Comparison of ENCODE assay signal across 8 mouse cellular contexts in genomic region chr12:86989890-86990754, GRCm38 (mm10). TPM values are rescaled to one million over a fixed set of nuclear protein-coding genes. Genes with fewer than 3 reads are reported as not detected.
DNase-seq lines count a peak whose midpoint lies in the region; ATAC-seq lines count a peak whose summit lies in the region.

Zdhhc22 (minus strand) TSS chr12:86990430.

- H3K27ac ChIP-seq in lung, embryonic 15.5 days = no peak within 1 kb of the TSS
- H3K27ac ChIP-seq in embryonic facial prominence, embryonic 11.5 days (replicated peaks; ENCODE audit: low read depth, low read length) = no peak within 1 kb of the TSS
- H3K27ac ChIP-seq in hindbrain, embryonic 12.5 days = peak within 1 kb of the TSS; percentile 44; the same call in 1 of the 2 replicates

- peaks cover 8% of the 10 kb centered on the region for H3K4me1 ChIP-seq in lung, embryonic 15.5 days
- peaks cover 6% of the 10 kb centered on the region for H3K4me1 ChIP-seq in embryonic facial prominence, embryonic 11.5 days (ENCODE audit: control insufficient read depth, insufficient read depth, low read length)
- peaks cover 30% of the 10 kb centered on the region for H3K4me1 ChIP-seq in hindbrain, embryonic 12.5 days

- H3K9ac ChIP-seq in lung, embryonic 15.5 days = no peak within 1 kb of the TSS
- H3K9ac ChIP-seq in embryonic facial prominence, embryonic 11.5 days (replicated peaks; ENCODE audit: low read length) = peak within 1 kb of the TSS; percentile 6; the same call in 1 of the 2 replicates
- H3K9ac ChIP-seq in hindbrain, embryonic 12.5 days = peak within 1 kb of the TSS; percentile 73

- no peaks in the 10 kb centered on the region for H3K36me3 ChIP-seq in lung, embryonic 15.5 days
- no peaks in the 10 kb centered on the region for H3K36me3 ChIP-seq in embryonic facial prominence, embryonic 11.5 days (replicated peaks; ENCODE audit: control insufficient read depth, insufficient read depth, low read depth, low read length)
- no peaks in the 10 kb centered on the region for H3K36me3 ChIP-seq in hindbrain, embryonic 12.5 days

- H3K27me3 ChIP-seq in lung, embryonic 15.5 days = peaks cover 60% of the 10 kb centered on the region
- peaks cover 32% of the 10 kb centered on the region for H3K27me3 ChIP-seq in embryonic facial prominence, embryonic 11.5 days (ENCODE audit: control insufficient read depth, insufficient read depth, low read length)
- H3K27me3 ChIP-seq in hindbrain, embryonic 12.5 days = peaks cover 65% of the 10 kb centered on the region

- H3K9me3 ChIP-seq in lung, embryonic 15.5 days = no peaks in the 10 kb centered on the region
- H3K9me3 ChIP-seq in embryonic facial prominence, embryonic 11.5 days (replicated peaks; ENCODE audit: control insufficient read depth, low read length) = no peaks in the 10 kb centered on the region
- no peaks in the 10 kb centered on the region for H3K9me3 ChIP-seq in hindbrain, embryonic 12.5 days (replicated peaks)

- peak within 1 kb of the TSS; percentile 7; the same call in 1 of the 2 replicates for H3K4me3 ChIP-seq in lung, embryonic 15.5 days
- peak within 1 kb of the TSS; percentile 26 for H3K4me3 ChIP-seq in embryonic facial prominence, embryonic 11.5 days (ENCODE audit: low read depth, low read length)
- H3K4me3 ChIP-seq in hindbrain, embryonic 12.5 days = peak within 1 kb of the TSS; percentile 57

- H3K4me2 ChIP-seq in lung, embryonic 15.5 days = peak within 1 kb of the TSS; percentile 44
- H3K4me2 ChIP-seq in embryonic facial prominence, embryonic 11.5 days (ENCODE audit: low read depth, low read length) = peak within 1 kb of the TSS; percentile 57
- peak within 1 kb of the TSS; percentile 88 for H3K4me2 ChIP-seq in hindbrain, embryonic 12.5 days (replicated peaks)

- WGBS in lung, embryonic 15.5 days = 1% methylated on average over 60 of the region's 68 CpGs
- under 1% methylated on average over 61 of the region's 68 CpGs for WGBS in embryonic facial prominence, embryonic 11.5 days
- WGBS in hindbrain, embryonic 12.5 days = under 1% methylated on average over 62 of the region's 68 CpGs

- peak; percentile 68 for ATAC-seq in lung, embryonic 15.5 days (ENCODE audit: borderline replicate concordance, extremely low read depth, low FRiP score, low TSS enrichment)
- ATAC-seq in embryonic facial prominence, embryonic 11.5 days (replicated peaks; ENCODE audit: insufficient number of reproducible peaks, low FRiP score, low TSS enrichment, low read depth) = peak; percentile 35
- ATAC-seq in hindbrain, embryonic 12.5 days (ENCODE audit: low FRiP score) = peak; percentile 76

- no peak for DNase-seq in lung, adult 18-20 months
- peak; percentile 61 for DNase-seq in brain, adult 2 months (ENCODE audit: low read depth, low spot score)
- peak; percentile 77 for DNase-seq in embryonic facial prominence, embryonic 11.5 days (ENCODE audit: low spot score)
- DNase-seq in liver = peak; percentile 39
- peak; percentile 84 for DNase-seq in retina, postnatal 1 day
- DNase-seq in frontal cortex, postnatal 14 days (ENCODE audit: low spot score in 2 of 2) = no peak

RNA-seq across cellular contexts. Expression of gene Zdhhc22, which starts in this region (rescaled TPM):
- polyA plus RNA-seq in lung, embryonic 15.5 days (2015; fragmentation: Nextera tagmentation; extraction: Ambion mirVana) = 0.12 TPM in 1 of 2 replicates, not detected in the other
- 0.57 and 0.72 TPM in 2 replicates for polyA plus RNA-seq in embryonic facial prominence, embryonic 11.5 days (2014; fragmentation: Nextera tagmentation; extraction: Ambion mirVana)
- 2.9 and 3.7 TPM in 2 replicates for polyA plus RNA-seq in hindbrain, embryonic 12.5 days (2016; fragmentation: Nextera tagmentation; extraction: Ambion mirVana)

Comparison
In these comparisons a context has a peak if more than half of its experiments do, and no peak if none do; other contexts are left out.
1. Peak in ATAC-seq, H3K4me3 ChIP-seq and H3K4me2 ChIP-seq in lung, embryonic 15.5 days; RNA of the gene not detected or under 1 TPM.
2. Peak in DNase-seq, ATAC-seq, H3K4me3 ChIP-seq, H3K9ac ChIP-seq and H3K4me2 ChIP-seq in embryonic facial prominence, embryonic 11.5 days; RNA of the gene not detected or under 1 TPM.
3. H3K4me3 ChIP-seq: peak in every context shown above with its lines; median percentile 57 in hindbrain, embryonic 12.5 days; 26 in embryonic facial prominence, embryonic 11.5 days; 7 in lung, embryonic 15.5 days.
4. DNase-seq: peak in brain, adult 2 months (single experiment), liver (single experiment) and retina, postnatal 1 day (single experiment); none in lung, adult 18-20 months (0 of 2) and frontal cortex, postnatal 14 days (0 of 2).
5. Peak in every context shown above with its lines, with median percentiles within 50 percentile points of each other: ATAC-seq and H3K4me2 ChIP-seq.